Mouse (Mus musculus) limb, embryonic 11.5 days (tissue): ENCODE measurements around the gene Plcb3. TPM values are rescaled to one million over a fixed set of nuclear protein-coding genes. Genes with fewer than 3 reads are reported as not detected.

Experiments
- ATAC-seq: fragments of 200-750 bp; cut with Nextera tagmentation; 2 replicates; pipeline ENCODE4 v1.8.0; 2017; ENCODE audit warnings: low read depth; ENCODE audit not compliant: insufficient number of reproducible peaks, low FRiP score, low TSS enrichment
- DNase-seq: peaks from one replicate; pipeline ENCODE4 v3.0.0-alpha.2; 2015; ENCODE audit warnings: low spot score
- H3K27ac ChIP-seq: fragments of 300-500 bp; sonication (generic); replicated peaks from 2 replicates; pipeline ENCODE4 v1.5.1; 2014; ENCODE audit warnings: low read depth, mild to moderate bottlenecking, low read length
- H3K27me3 ChIP-seq: fragments of 300-500 bp; sonication (generic); 2 replicates; pipeline ENCODE4 v1.6.1; 2014; ENCODE audit warnings: mild to moderate bottlenecking, low read length, mixed read lengths; ENCODE audit not compliant: control insufficient read depth, insufficient read depth
- H3K36me3 ChIP-seq: fragments of 300-500 bp; sonication (generic); 2 replicates; pipeline ENCODE4 v1.6.1; 2014; ENCODE audit warnings: mild to moderate bottlenecking, low read length, moderate library complexity, mixed read lengths; ENCODE audit not compliant: control insufficient read depth, insufficient read depth
- H3K4me1 ChIP-seq: fragments of 300-500 bp; sonication (generic); 2 replicates; pipeline ENCODE4 v1.6.1; 2014; ENCODE audit warnings: low read length, mixed read lengths; ENCODE audit not compliant: control insufficient read depth, insufficient read depth
- H3K4me2 ChIP-seq: fragments of 300-500 bp; sonication (generic); 2 replicates; pipeline ENCODE4 v1.6.1; 2014; ENCODE audit warnings: low read depth, mild to moderate bottlenecking, moderate library complexity; ENCODE audit not compliant: severe bottlenecking
- H3K4me3 ChIP-seq: fragments of 300-500 bp; sonication (generic); 2 replicates; pipeline ENCODE4 v1.5.1; 2014; ENCODE audit warnings: low read depth, low read length
- H3K9ac ChIP-seq: fragments of 300-500 bp; sonication (generic); 2 replicates; pipeline ENCODE4 v1.6.1; 2014; ENCODE audit warnings: mild to moderate bottlenecking, low read length
- H3K9me3 ChIP-seq: fragments of 300-500 bp; sonication (generic); 2 replicates; pipeline ENCODE4 v1.6.1; 2016; ENCODE audit warnings: low read length; ENCODE audit not compliant: control insufficient read depth
- WGBS: fragments of 180-500 bp; shearing (Covaris S2); extraction: QIAGEN DNeasy Blood & Tissue Kit; methylation state at CpG from one replicate; pipeline ENCODE4 v1.1.7; 2014; 5-methylcytosine and 5-hydroxymethylcytosine counted together
- polyA plus RNA-seq: library from polyadenylated mRNA; unstranded; fragments of >200 nt; fragmentation: Nextera tagmentation; extraction: Ambion mirVana; gene quantifications from 2 replicates; pipeline ENCODE4 v1.2.1, GENCODE M21; 2014

Plcb3 gene
- polyA plus RNA-seq, 1 experiment from 2014 or later, result 24.4 TPM

GRCm38 (mm10) chr19:6985951-6986708, 9.9 kb upstream of the Plcb3 start:
- no peak overlapping the region for H3K27ac ChIP-seq
- H3K9ac ChIP-seq, result peak overlapping the region; percentile 91; the same call in 1 of the 2 replicates
- H3K4me1 ChIP-seq, result peaks cover 15% of the 10 kb centered on the region

GRCm38 (mm10) chr19:6985300-6985699, 9.0 kb upstream of the Plcb3 start:
- Histone ChIP-seq H3K9ac (no peak overlapping the region), H3K27ac (no peak overlapping the region), H3K4me1 (peaks cover 15% of the 10 kb centered on the region), H3K9me3 (no peaks in the 10 kb centered on the region), H3K27me3 (no peaks in the 10 kb centered on the region), H3K4me3 (peak overlapping the region; percentile 5; the same call in 1 of the 2 replicates), H3K4me2 (no peak overlapping the region), H3K36me3 (peaks cover 12% of the 10 kb centered on the region)
- DNase-seq (no peak), ATAC-seq (no peak)
- WGBS, result 78% methylated on average over 19 of the region's 19 CpGs

More at GRCm38 (mm10) chr19:6985951-6986708, 9.9 kb upstream of the Plcb3 start:
- ATAC-seq (no peak), DNase-seq (no peak)
- H3K27me3 ChIP-seq, result no peaks in the 10 kb centered on the region
- H3K4me2 ChIP-seq, result peak overlapping the region; percentile 88
- H3K9me3 ChIP-seq, result no peaks in the 10 kb centered on the region
- peaks cover 11% of the 10 kb centered on the region for H3K36me3 ChIP-seq
- 80% methylated on average over 10 of the region's 10 CpGs for WGBS
- peak overlapping the region; percentile 74; the same call in 1 of the 2 replicates for H3K4me3 ChIP-seq

GRCm38 (mm10) chr19:6983621-6984020, 7.4 kb upstream of the Plcb3 start:
- no peaks in the 10 kb centered on the region for H3K9me3 ChIP-seq
- DNase-seq (no peak), ATAC-seq (no peak)
- H3K4me3 ChIP-seq, result no peak overlapping the region
- H3K36me3 ChIP-seq, result peaks cover 12% of the 10 kb centered on the region
- peaks cover 19% of the 10 kb centered on the region for H3K4me1 ChIP-seq
- no peak overlapping the region for H3K27ac ChIP-seq
- WGBS, result 91% methylated on average over 5 of the region's 5 CpGs
- no peak overlapping the region for H3K9ac ChIP-seq
- no peaks in the 10 kb centered on the region for H3K27me3 ChIP-seq
- no peak overlapping the region for H3K4me2 ChIP-seq

DNA sequence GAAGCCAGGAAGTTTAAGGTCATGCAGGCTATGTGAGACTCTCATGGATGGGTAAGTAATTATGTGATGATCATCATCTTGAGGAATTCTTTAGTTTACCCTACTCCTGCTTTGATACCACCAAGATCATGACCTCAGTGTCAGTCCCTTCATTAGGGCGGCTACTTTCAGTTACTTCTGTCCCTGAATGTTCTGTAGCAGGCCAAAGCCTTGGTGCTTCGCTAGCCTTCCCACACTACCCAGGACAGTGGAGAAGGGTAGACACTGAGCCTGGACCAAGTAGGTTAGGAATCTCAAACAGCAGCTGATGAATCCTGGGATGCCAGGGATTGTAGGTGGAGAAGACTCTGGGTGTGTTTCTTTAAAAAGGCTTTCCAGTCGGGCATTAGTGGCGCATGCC, 5.2 kb upstream of the Plcb3 start:
- no peak overlapping the region for H3K9ac ChIP-seq
- DNase-seq (no peak), ATAC-seq (no peak)
- H3K27ac ChIP-seq, result no peak overlapping the region
- H3K36me3 ChIP-seq, result peaks cover 22% of the 10 kb centered on the region
- peaks cover 17% of the 10 kb centered on the region; the same call in 1 of the 2 replicates for H3K4me1 ChIP-seq
- 92% methylated on average over 4 of the region's 4 CpGs for WGBS
- H3K4me3 ChIP-seq, result no peak overlapping the region
- H3K4me2 ChIP-seq, result no peak overlapping the region
- H3K27me3 ChIP-seq, result no peaks in the 10 kb centered on the region
- no peaks in the 10 kb centered on the region for H3K9me3 ChIP-seq

DNA sequence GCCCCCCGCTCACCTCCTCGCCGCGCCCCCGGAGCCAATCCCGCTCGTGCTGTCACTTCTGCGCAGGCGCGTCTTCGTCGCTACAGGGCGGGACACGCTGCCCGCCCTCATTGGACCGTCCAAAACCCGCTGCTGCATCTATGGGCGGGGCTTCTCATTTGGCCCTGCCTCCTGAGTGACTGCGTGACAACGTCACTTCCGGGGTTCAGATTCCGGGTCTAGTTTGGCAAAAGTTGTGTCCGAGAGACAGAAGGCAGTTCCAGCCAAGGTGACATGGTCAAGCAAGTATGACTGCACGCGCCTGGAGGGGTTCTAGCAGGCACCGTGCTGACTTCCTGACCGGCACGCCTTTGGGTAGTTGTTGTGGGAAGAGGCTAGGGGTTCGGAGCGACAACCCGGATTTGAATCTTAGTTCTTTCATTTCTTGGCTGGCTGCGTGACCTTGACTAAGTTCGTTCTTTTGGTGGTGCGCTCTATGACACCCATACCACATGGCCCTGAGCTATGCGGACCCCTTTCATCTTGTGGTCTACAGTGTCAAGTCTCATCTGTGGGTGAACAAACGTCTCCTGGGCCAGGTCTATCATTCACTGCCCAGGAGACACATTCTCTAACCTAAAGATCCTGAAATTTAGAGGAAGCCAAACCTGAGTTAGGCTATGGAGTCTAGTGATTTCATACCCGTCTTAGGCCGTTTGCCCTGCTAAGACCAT, 4.3 kb upstream of the Plcb3 start, which contains the start of gene Fkbp2:
TSS of gene Fkbp2 (minus strand) at position 121 of the 713 bp plus-strand sequence.
- ATAC-seq, result peak; percentile 88
- 2% methylated on average over 38 of the region's 38 CpGs for WGBS
- peaks cover 22% of the 10 kb centered on the region for H3K36me3 ChIP-seq

GRCm38 (mm10) chr19:6979486-6980380, 3.5 kb upstream of the Plcb3 start:
- Histone ChIP-seq H3K27me3 (no peaks in the 10 kb centered on the region), H3K27ac (peak overlapping the region; percentile 78), H3K9me3 (no peaks in the 10 kb centered on the region), H3K4me1 (peaks cover 18% of the 10 kb centered on the region), H3K4me3 (peak overlapping the region; percentile 56), H3K9ac (peak overlapping the region; percentile 83), H3K36me3 (peaks cover 19% of the 10 kb centered on the region), H3K4me2 (peak overlapping the region; percentile 71)
- peak; percentile 91 for ATAC-seq
- DNase-seq, result peak; percentile 99
- WGBS, result under 1% methylated on average over 57 of the region's 59 CpGs

More for the DNA sequence above, 4.3 kb upstream of the Plcb3 start, which contains the start of gene Fkbp2:
- peak within 1 kb of the TSS; percentile 56 for H3K4me3 ChIP-seq
- peak; percentile 98 for DNase-seq
- no peaks in the 10 kb centered on the region for H3K9me3 ChIP-seq
- H3K27ac ChIP-seq, result peak within 1 kb of the TSS; percentile 78
- peaks cover 20% of the 10 kb centered on the region for H3K4me1 ChIP-seq
- H3K9ac ChIP-seq, result peak within 1 kb of the TSS; percentile 83
- H3K27me3 ChIP-seq, result no peaks in the 10 kb centered on the region
- peak within 1 kb of the TSS; percentile 71 for H3K4me2 ChIP-seq

DNA sequence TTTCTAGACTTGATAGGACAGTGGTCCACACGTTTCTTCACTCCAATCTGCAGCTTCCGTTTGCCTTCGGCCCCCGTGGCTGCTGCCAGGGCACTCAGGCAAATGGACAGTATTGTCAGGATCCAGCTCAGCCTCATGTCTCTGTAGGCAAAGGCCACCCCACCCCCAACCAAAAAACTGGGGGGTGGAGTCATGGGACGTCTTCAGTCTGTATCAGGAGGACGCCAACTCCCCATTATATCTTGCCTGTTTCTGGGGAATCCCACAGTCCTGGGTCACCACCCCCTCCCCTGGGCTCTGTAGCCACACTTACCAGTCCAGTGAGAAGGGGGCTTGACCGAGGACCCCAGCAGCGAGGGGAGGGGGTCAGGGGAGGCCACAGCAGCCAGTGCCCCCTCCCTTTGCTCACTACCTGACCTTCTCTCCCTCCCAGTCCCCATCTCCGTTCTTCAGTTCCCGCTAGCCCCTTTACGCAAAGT, 2.8 kb upstream of the Plcb3 start:
- H3K9me3 ChIP-seq, result no peaks in the 10 kb centered on the region
- 13% methylated on average over 11 of the region's 11 CpGs for WGBS
- peaks cover 19% of the 10 kb centered on the region for H3K36me3 ChIP-seq
- DNase-seq (no peak), ATAC-seq (0 out of 2 replicates have a peak, but pooled peaks have one; percentile 0)
- H3K4me2 ChIP-seq, result peak overlapping the region; percentile 71
- peaks cover 18% of the 10 kb centered on the region for H3K4me1 ChIP-seq
- H3K27ac ChIP-seq, result peak overlapping the region; percentile 22; the same call in 1 of the 2 replicates
- H3K9ac ChIP-seq, result peak overlapping the region; percentile 0; the same call in 1 of the 2 replicates
- peak overlapping the region; percentile 56 for H3K4me3 ChIP-seq
- H3K27me3 ChIP-seq, result no peaks in the 10 kb centered on the region
